Mouse (Mus musculus) liver, embryonic 18 days (tissue): Measurements from ENCODE around the gene Arih1. TPM values are rescaled to one million over a fixed set of nuclear protein-coding genes. Genes with fewer than 3 reads are reported as not detected.

Experiments used
- polyA plus RNA-seq: library from polyadenylated mRNA; depleted of rRNA; stranded (reverse); fragments of >200 nt; gene quantifications from 2 replicates; pipeline ENCODE4 v1.2.3, GENCODE M21; 2012; rRNA removed

Arih1 gene
- 12.9 and 13.3 TPM in 2 replicates for polyA plus RNA-seq

DNA sequence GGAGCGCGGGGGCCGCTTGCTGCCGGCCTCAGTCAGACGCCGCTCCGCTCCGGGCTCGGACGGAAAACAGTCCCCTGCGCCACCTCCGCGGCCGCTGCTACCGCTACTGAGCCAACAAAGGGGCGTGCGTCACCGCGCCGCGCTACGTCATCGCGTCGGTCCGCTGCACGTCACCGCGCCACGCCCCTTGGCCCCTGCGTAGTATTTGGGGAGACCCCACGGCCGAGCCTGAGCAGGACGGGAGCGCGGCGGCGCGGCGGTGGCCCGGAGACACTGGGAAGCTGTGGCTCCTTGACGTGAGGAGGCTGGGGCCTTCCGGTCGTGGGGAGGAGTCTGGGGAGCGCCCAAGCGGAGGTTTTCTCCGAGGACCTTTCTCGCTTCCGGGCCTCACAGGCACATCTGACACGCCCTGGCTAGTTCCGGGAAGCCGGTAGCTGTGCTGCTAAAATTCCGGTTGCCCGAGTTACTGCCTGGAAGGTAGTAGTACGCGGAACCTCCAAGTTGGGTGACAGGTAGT lies at the start of gene Arih1:
Gene Arih1, minus strand, starts transcription at position 70 of the 517 bp plus-strand sequence.

DNA sequence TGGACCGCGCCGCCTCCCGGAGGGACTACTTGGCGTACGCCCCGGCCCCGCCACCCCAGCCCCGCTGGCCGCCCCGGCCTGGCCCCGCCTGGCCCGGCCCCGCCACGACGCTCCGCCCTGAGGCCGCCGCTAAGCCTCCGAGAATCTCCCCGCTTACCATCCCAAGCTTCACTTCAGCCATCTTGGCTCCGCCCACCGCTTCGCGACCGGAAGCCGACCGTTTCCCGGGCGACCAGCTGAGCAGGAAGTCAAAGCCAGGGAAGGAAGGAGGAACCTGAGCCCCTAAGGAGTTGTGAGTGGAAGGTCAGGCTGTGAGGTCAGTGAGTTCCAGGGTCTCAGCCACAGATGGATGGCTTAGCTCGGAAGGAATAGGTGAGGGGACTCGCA lies 133.2 kb downstream of the Arih1 start, which contains the start of gene Bbs4:
Gene Bbs4, minus strand, starts transcription at position 256 of the 387 bp plus-strand sequence.

Other genes with a start within 250 kb of the Arih1 start
- 26.8 and 36.0 TPM in 2 replicates for gene Adpgk, start 195.1 kb downstream of the Arih1 start, polyA plus RNA-seq
- 1.2 and 1.4 TPM in 2 replicates for gene Bbs4, start 133.1 kb downstream of the Arih1 start, polyA plus RNA-seq
- gene Hexa, start 52.9 kb upstream of the Arih1 start, polyA plus RNA-seq = 27.6 and 29.3 TPM in 2 replicates
- 0.07 and 0.11 TPM in 2 replicates for gene Tmem202, start 53.2 kb upstream of the Arih1 start, polyA plus RNA-seq
- gene Celf6, start 91.3 kb upstream of the Arih1 start, polyA plus RNA-seq = not detected in 2 replicates
- 6.4 and 7.6 TPM in 2 replicates for gene Parp6, start 130.7 kb upstream of the Arih1 start, polyA plus RNA-seq
- 137 and 139 TPM in 2 replicates for gene Pkm, start 169.8 kb upstream of the Arih1 start, polyA plus RNA-seq
- gene Gramd2, start 193.5 kb upstream of the Arih1 start, polyA plus RNA-seq = 0.67 and 0.74 TPM in 2 replicates